Mouse (Mus musculus) heart, embryonic 15.5 days (tissue): ENCODE results near the gene Rbms3. TPM values are rescaled to one million over a fixed set of nuclear protein-coding genes. Genes with fewer than 3 reads are reported as not detected.
A peak's percentile ranks its signal among the peaks of the same experiment; 100 is the strongest.

ENCODE experiments used
- ATAC-seq: fragments of 200-750 bp; cut with Nextera tagmentation; replicated peaks from 2 replicates; pipeline ENCODE4 v1.8.0; 2017; ENCODE audit warnings: low read depth, moderate TSS enrichment; ENCODE audit not compliant: insufficient number of reproducible peaks, insufficient read depth, low FRiP score
- H3K27ac ChIP-seq: fragments of 300-500 bp; sonication (generic); 2 replicates; pipeline ENCODE4 v1.5.1; 2015; ENCODE audit warnings: mild to moderate bottlenecking, inconsistent platforms
- H3K27me3 ChIP-seq: fragments of 300-500 bp; sonication (generic); 2 replicates; pipeline ENCODE4 v1.6.1; 2015; ENCODE audit warnings: inconsistent platforms
- H3K36me3 ChIP-seq: fragments of 300-500 bp; sonication (generic); 2 replicates; pipeline ENCODE4 v1.6.1; 2015; ENCODE audit warnings: mild to moderate bottlenecking, inconsistent platforms
- H3K4me1 ChIP-seq: fragments of 300-500 bp; sonication (generic); replicated peaks from 2 replicates; pipeline ENCODE4 v1.6.1; 2015; ENCODE audit warnings: inconsistent platforms
- H3K4me2 ChIP-seq: fragments of 300-500 bp; sonication (generic); 2 replicates; pipeline ENCODE4 v1.6.1; 2015; ENCODE audit warnings: inconsistent platforms, mild to moderate bottlenecking, moderate library complexity
- H3K4me3 ChIP-seq: fragments of 300-500 bp; sonication (generic); 2 replicates; pipeline ENCODE4 v1.5.1; 2015; ENCODE audit warnings: mild to moderate bottlenecking, inconsistent platforms
- H3K9ac ChIP-seq: fragments of 300-500 bp; sonication (generic); 2 replicates; pipeline ENCODE4 v1.6.1; 2015; ENCODE audit warnings: mild to moderate bottlenecking, inconsistent platforms
- H3K9me3 ChIP-seq: fragments of 300-500 bp; sonication (generic); replicated peaks from 2 replicates; pipeline ENCODE4 v1.6.1; 2016; ENCODE audit warnings: inconsistent platforms
- WGBS: fragments of 180-500 bp; shearing (Covaris S2); methylation state at CpG from one replicate; pipeline ENCODE4 v1.1.7; 2015; ENCODE audit warnings: mixed read lengths; 5-methylcytosine and 5-hydroxymethylcytosine counted together
- polyA plus RNA-seq: library from polyadenylated mRNA; unstranded; fragments of >200 nt; fragmentation: Nextera tagmentation; extraction: Ambion mirVana; gene quantifications from 2 replicates; pipeline ENCODE4 v1.2.1, GENCODE M21; 2015

Rbms3 gene
- polyA plus RNA-seq, 1 experiment from 2014 or later = 36.5 TPM

GRCm38 (mm10) chr9:117400262-117400671, 229.4 kb downstream of the Rbms3 start:
- H3K27ac ChIP-seq = no peak overlapping the region
- 32% methylated on average over 7 of the region's 7 CpGs for WGBS
- H3K9ac ChIP-seq = no peak overlapping the region
- no peak for ATAC-seq
- no peak overlapping the region for H3K4me3 ChIP-seq
- no peaks in the 10 kb centered on the region for H3K9me3 ChIP-seq
- no peak overlapping the region for H3K4me2 ChIP-seq
- H3K27me3 ChIP-seq = no peaks in the 10 kb centered on the region
- H3K4me1 ChIP-seq = no peaks in the 10 kb centered on the region; the same call in 1 of the 2 replicates
- H3K36me3 ChIP-seq = no peaks in the 10 kb centered on the region

GRCm38 (mm10) chr9:117397071-117397470, 232.6 kb downstream of the Rbms3 start:
- Histone ChIP-seq H3K9me3 (no peaks in the 10 kb centered on the region), H3K4me2 (no peak overlapping the region), H3K9ac (no peak overlapping the region), H3K27ac (no peak overlapping the region), H3K4me1 (peaks cover 6% of the 10 kb centered on the region), H3K27me3 (no peaks in the 10 kb centered on the region), H3K4me3 (no peak overlapping the region), H3K36me3 (no peaks in the 10 kb centered on the region)
- no peak for ATAC-seq

GRCm38 (mm10) chr9:117396586-117396985, 233.1 kb downstream of the Rbms3 start:
- H3K27ac ChIP-seq = no peak overlapping the region
- no peaks in the 10 kb centered on the region for H3K9me3 ChIP-seq
- H3K4me2 ChIP-seq = no peak overlapping the region
- H3K4me1 ChIP-seq = peaks cover 6% of the 10 kb centered on the region
- no peaks in the 10 kb centered on the region for H3K36me3 ChIP-seq
- 82% methylated on average over 8 of the region's 8 CpGs for WGBS
- no peak for ATAC-seq
- no peak overlapping the region for H3K4me3 ChIP-seq
- no peak overlapping the region for H3K9ac ChIP-seq
- no peaks in the 10 kb centered on the region for H3K27me3 ChIP-seq

- H3K9ac ChIP-seq = no peak overlapping the region
- H3K4me1 ChIP-seq = peaks cover 6% of the 10 kb centered on the region
- no peaks in the 10 kb centered on the region for H3K9me3 ChIP-seq
- no peak overlapping the region for H3K4me3 ChIP-seq
- peak; percentile 77; the same call in 1 of the 2 replicates for ATAC-seq
- no peak overlapping the region for H3K27ac ChIP-seq
- peak overlapping the region; percentile 22; the same call in 1 of the 2 replicates for H3K4me2 ChIP-seq
- no peaks in the 10 kb centered on the region for H3K36me3 ChIP-seq
- no peaks in the 10 kb centered on the region for H3K27me3 ChIP-seq
- WGBS = 34% methylated on average over 18 of the region's 18 CpGs
Measured at GRCm38 (mm10) chr9:117393626-117394525, 235.8 kb downstream of the Rbms3 start.

- Histone ChIP-seq H3K9me3 (no peaks in the 10 kb centered on the region), H3K27me3 (no peaks in the 10 kb centered on the region)
- 72% methylated on average over 9 of the region's 9 CpGs for WGBS
Measured at GRCm38 (mm10) chr9:117388024-117388423, 241.7 kb downstream of the Rbms3 start.

GRCm38 (mm10) chr9:117380876-117381275, 248.8 kb downstream of the Rbms3 start:
- no peak for ATAC-seq
- no peak overlapping the region for H3K4me2 ChIP-seq
- 75% methylated on average over 5 of the region's 5 CpGs for WGBS
- H3K9ac ChIP-seq = no peak overlapping the region
- no peaks in the 10 kb centered on the region for H3K4me1 ChIP-seq
- no peaks in the 10 kb centered on the region for H3K9me3 ChIP-seq
- no peak overlapping the region for H3K4me3 ChIP-seq
- no peak overlapping the region for H3K27ac ChIP-seq
- no peaks in the 10 kb centered on the region for H3K36me3 ChIP-seq
- no peaks in the 10 kb centered on the region for H3K27me3 ChIP-seq

More at GRCm38 (mm10) chr9:117388024-117388423, 241.7 kb downstream of the Rbms3 start:
- Histone ChIP-seq H3K4me3 (no peak overlapping the region), H3K9ac (no peak overlapping the region), H3K27ac (no peak overlapping the region), H3K4me2 (no peak overlapping the region), H3K4me1 (no peaks in the 10 kb centered on the region), H3K36me3 (no peaks in the 10 kb centered on the region)
- no peak for ATAC-seq

GRCm38 (mm10) chr9:117380076-117380475, 249.6 kb downstream of the Rbms3 start:
- Histone ChIP-seq H3K4me1 (no peaks in the 10 kb centered on the region), H3K36me3 (no peaks in the 10 kb centered on the region), H3K9ac (no peak overlapping the region), H3K27ac (no peak overlapping the region), H3K4me2 (no peak overlapping the region), H3K4me3 (no peak overlapping the region), H3K27me3 (no peaks in the 10 kb centered on the region), H3K9me3 (no peaks in the 10 kb centered on the region)
- ATAC-seq = no peak
- WGBS = 52% methylated on average over 5 of the region's 5 CpGs

GRCm38 (mm10) chr9:117379448-117379983, 250.2 kb downstream of the Rbms3 start:
- H3K9ac ChIP-seq = no peak overlapping the region
- no peak overlapping the region for H3K4me2 ChIP-seq
- no peaks in the 10 kb centered on the region for H3K4me1 ChIP-seq
- no peak for ATAC-seq
- no peaks in the 10 kb centered on the region for H3K9me3 ChIP-seq
- H3K27me3 ChIP-seq = no peaks in the 10 kb centered on the region
- 75% methylated on average over 16 of the region's 16 CpGs for WGBS
- H3K27ac ChIP-seq = no peak overlapping the region
- no peak overlapping the region for H3K4me3 ChIP-seq
- no peaks in the 10 kb centered on the region for H3K36me3 ChIP-seq

- H3K4me2 ChIP-seq = no peak overlapping the region
- H3K4me1 ChIP-seq = no peaks in the 10 kb centered on the region
- H3K9me3 ChIP-seq = no peaks in the 10 kb centered on the region
- no peaks in the 10 kb centered on the region for H3K36me3 ChIP-seq
- no peak for ATAC-seq
- no peak overlapping the region for H3K4me3 ChIP-seq
- no peaks in the 10 kb centered on the region for H3K27me3 ChIP-seq
- WGBS = 71% methylated on average over 9 of the region's 9 CpGs
- no peak overlapping the region for H3K27ac ChIP-seq
- no peak overlapping the region for H3K9ac ChIP-seq
Measured at GRCm38 (mm10) chr9:117378131-117378890, 251.4 kb downstream of the Rbms3 start.

- Histone ChIP-seq H3K27me3 (no peaks in the 10 kb centered on the region), H3K4me2 (no peak overlapping the region), H3K4me1 (no peaks in the 10 kb centered on the region), H3K36me3 (no peaks in the 10 kb centered on the region), H3K4me3 (no peak overlapping the region), H3K9ac (no peak overlapping the region), H3K9me3 (no peaks in the 10 kb centered on the region), H3K27ac (no peak overlapping the region)
- ATAC-seq = no peak
- WGBS = 81% methylated on average over 3 of the region's 3 CpGs
Measured at GRCm38 (mm10) chr9:117375776-117376175, 253.9 kb downstream of the Rbms3 start.

GRCm38 (mm10) chr9:117373164-117373741, 256.5 kb downstream of the Rbms3 start:
- WGBS = 37% methylated on average over 7 of the region's 7 CpGs
- no peak overlapping the region for H3K4me2 ChIP-seq
- peak; percentile 39; the same call in 1 of the 2 replicates for ATAC-seq

More at GRCm38 (mm10) chr9:117373164-117373741, 256.5 kb downstream of the Rbms3 start:
- Histone ChIP-seq H3K9me3 (no peaks in the 10 kb centered on the region), H3K4me1 (no peaks in the 10 kb centered on the region), H3K9ac (no peak overlapping the region), H3K4me3 (no peak overlapping the region), H3K27me3 (no peaks in the 10 kb centered on the region), H3K27ac (no peak overlapping the region; the same call in 1 of the 2 replicates), H3K36me3 (no peaks in the 10 kb centered on the region)
